Mouse (Mus musculus): ENCODE measurements around the gene Pex26. TPM values are rescaled to one million over a fixed set of nuclear protein-coding genes. Genes with fewer than 3 reads are reported as not detected.
A peak's percentile ranks its signal among the peaks of the same experiment; 100 is the strongest.

Gene Pex26
- 5.6 and 7.2 TPM in 2 replicates for polyA plus RNA-seq (2015; fragmentation: Nextera tagmentation; extraction: Ambion mirVana)

- Histone ChIP-seq H3K27me3 (no peaks in the 10 kb centered on the region), H3K36me3 (peaks cover 14% of the 10 kb centered on the region; the same call in 1 of the 2 replicates), H3K9me3 (replicated peaks) (no peaks in the 10 kb centered on the region), H3K9ac (peak within 1 kb of the TSS; percentile 63), H3K4me3 (peak within 1 kb of the TSS; percentile 69), H3K4me2 (peak within 1 kb of the TSS; percentile 94), H3K4me1 (replicated peaks) (peaks cover 16% of the 10 kb centered on the region), H3K27ac (peak within 1 kb of the TSS; percentile 60)
- peak; percentile 83 for ATAC-seq (replicated peaks; ENCODE audit: insufficient number of reproducible peaks, insufficient read depth, low FRiP score, low read depth)
- WGBS, result under 1% methylated on average over 32 of the region's 32 CpGs
Measured at GRCm38 (mm10) chr6:121183414-121184173, at the start of gene Pex26. Gene Pex26, plus strand, starts transcription at chr6:121183667.

DNA sequence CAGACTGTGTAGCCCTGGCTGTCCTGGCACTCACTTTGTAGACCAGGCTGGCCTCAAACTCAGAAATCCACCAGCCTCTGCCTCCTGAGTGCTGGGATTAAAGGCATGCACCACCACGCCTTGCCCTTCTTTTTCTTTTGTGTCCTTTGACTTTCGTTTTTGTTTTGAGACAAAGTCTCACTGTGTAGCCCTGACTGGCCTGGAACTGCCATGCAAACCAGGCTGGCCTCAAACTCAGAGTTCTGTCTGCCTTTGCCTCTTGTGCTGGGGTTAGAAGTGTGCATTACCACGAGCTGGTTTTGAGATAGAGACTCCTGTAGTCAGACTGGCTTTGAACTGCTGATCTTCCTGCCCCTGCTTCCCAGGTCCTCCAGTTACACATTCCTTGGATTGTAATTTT, 49.2 kb upstream of the Pex26 start:
- ATAC-seq (replicated peaks; ENCODE audit: insufficient number of reproducible peaks, insufficient read depth, low FRiP score, low read depth), result no peak
- Histone ChIP-seq H3K4me3 (no peak overlapping the region), H3K27ac (no peak overlapping the region), H3K9me3 (replicated peaks) (no peaks in the 10 kb centered on the region), H3K27me3 (peaks cover 20% of the 10 kb centered on the region), H3K9ac (no peak overlapping the region), H3K4me2 (no peak overlapping the region), H3K36me3 (no peaks in the 10 kb centered on the region), H3K4me1 (replicated peaks) (peaks cover 16% of the 10 kb centered on the region)
- 53% methylated on average over 3 of the region's 3 CpGs for WGBS

DNA sequence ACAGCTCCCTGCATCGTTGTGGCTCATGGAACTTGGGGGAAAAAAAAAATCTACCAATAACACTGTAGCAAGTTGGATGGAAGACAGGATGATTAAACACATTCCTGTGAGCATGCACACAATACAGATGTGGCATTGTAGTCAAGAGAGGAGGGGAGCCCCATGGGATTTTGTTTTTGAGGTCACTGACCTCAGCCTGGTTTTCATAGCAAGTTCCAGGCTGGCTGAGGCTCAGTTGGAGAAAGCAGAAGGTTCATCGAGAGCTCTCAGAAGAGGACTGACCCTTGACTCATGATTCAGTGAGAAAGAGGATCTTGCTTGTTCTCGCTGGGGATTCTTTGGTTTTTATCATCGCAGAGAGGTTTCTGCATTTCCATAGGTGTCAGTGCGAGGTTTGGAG, 48.6 kb upstream of the Pex26 start:
- no peak overlapping the region for H3K4me2 ChIP-seq
- H3K27ac ChIP-seq, result no peak overlapping the region
- H3K9ac ChIP-seq, result no peak overlapping the region
- no peak for ATAC-seq (replicated peaks; ENCODE audit: insufficient number of reproducible peaks, insufficient read depth, low FRiP score, low read depth)
- H3K27me3 ChIP-seq, result peaks cover 20% of the 10 kb centered on the region
- no peaks in the 10 kb centered on the region for H3K9me3 ChIP-seq (replicated peaks)
- no peaks in the 10 kb centered on the region for H3K36me3 ChIP-seq
- WGBS, result 61% methylated on average over 5 of the region's 5 CpGs
- peaks cover 11% of the 10 kb centered on the region for H3K4me1 ChIP-seq (replicated peaks)
- H3K4me3 ChIP-seq, result no peak overlapping the region

DNA sequence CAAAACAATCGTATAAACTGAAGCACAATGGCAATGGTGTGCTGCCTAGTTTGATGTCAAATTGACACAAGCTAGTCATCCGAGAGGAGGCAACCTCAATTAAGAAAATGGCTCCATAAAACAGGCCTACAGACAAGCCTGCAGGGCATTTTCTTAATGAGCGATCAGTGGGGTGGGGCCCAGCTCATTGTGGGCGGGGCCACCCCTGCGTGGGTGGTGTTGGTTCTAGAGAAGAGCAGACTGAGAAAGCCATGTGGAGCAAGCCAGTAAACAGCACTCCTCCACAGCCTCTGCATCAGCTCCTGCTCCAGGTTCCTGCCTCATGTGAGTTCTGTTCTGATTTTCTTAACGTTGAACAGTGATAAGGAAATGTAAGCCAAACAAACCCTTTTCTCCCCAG, 46.2 kb upstream of the Pex26 start:
- Histone ChIP-seq H3K36me3 (no peaks in the 10 kb centered on the region), H3K4me3 (no peak overlapping the region), H3K9me3 (replicated peaks) (no peaks in the 10 kb centered on the region), H3K9ac (no peak overlapping the region), H3K4me1 (replicated peaks) (no peaks in the 10 kb centered on the region), H3K27me3 (0 out of 2 replicates have a peak, but pooled peaks cover 4% of the 10 kb centered on the region), H3K27ac (no peak overlapping the region), H3K4me2 (no peak overlapping the region)
- no peak for ATAC-seq (replicated peaks; ENCODE audit: insufficient number of reproducible peaks, insufficient read depth, low FRiP score, low read depth)
- 67% methylated on average over 6 of the region's 6 CpGs for WGBS

GRCm38 (mm10) chr6:121138338-121139040, 45.0 kb upstream of the Pex26 start:
- WGBS, result 80% methylated on average over 12 of the region's 12 CpGs
- H3K27ac ChIP-seq, result no peak overlapping the region

GRCm38 (mm10) chr6:121139271-121139670, 44.2 kb upstream of the Pex26 start:
- Histone ChIP-seq H3K9ac (no peak overlapping the region), H3K27me3 (no peaks in the 10 kb centered on the region), H3K27ac (no peak overlapping the region), H3K36me3 (no peaks in the 10 kb centered on the region), H3K9me3 (replicated peaks) (no peaks in the 10 kb centered on the region), H3K4me3 (no peak overlapping the region), H3K4me2 (no peak overlapping the region), H3K4me1 (replicated peaks) (peaks cover 7% of the 10 kb centered on the region)
- 92% methylated on average over 1 of the region's 1 CpGs for WGBS
- no peak for ATAC-seq (replicated peaks; ENCODE audit: insufficient number of reproducible peaks, insufficient read depth, low FRiP score, low read depth)

More at GRCm38 (mm10) chr6:121138338-121139040, 45.0 kb upstream of the Pex26 start:
- no peaks in the 10 kb centered on the region for H3K4me1 ChIP-seq (replicated peaks)
- no peak for ATAC-seq (replicated peaks; ENCODE audit: insufficient number of reproducible peaks, insufficient read depth, low FRiP score, low read depth)
- H3K4me2 ChIP-seq, result no peak overlapping the region
- H3K9ac ChIP-seq, result no peak overlapping the region
- H3K9me3 ChIP-seq (replicated peaks), result no peaks in the 10 kb centered on the region
- no peaks in the 10 kb centered on the region for H3K27me3 ChIP-seq
- H3K4me3 ChIP-seq, result no peak overlapping the region
- no peaks in the 10 kb centered on the region for H3K36me3 ChIP-seq

DNA sequence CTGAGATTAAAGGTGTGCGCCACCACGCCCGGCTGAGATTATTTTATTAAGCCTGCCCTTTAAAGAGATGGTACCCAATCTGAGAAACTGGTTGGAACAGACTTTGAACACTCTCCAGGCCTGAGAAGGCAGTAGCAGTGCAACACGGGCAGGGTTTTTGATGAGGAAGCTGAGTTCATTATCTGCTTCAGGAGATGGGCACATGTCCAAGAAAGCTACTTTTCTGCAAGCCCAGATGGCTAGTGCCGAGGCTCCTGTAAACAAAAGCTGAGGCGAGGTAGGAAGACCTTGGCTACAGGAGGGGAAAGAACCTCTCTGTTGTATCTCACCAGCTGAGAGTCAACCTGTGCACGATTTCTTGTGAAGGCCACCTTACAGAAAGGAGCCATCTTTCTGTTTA, 41.2 kb upstream of the Pex26 start:
- H3K4me3 ChIP-seq, result no peak overlapping the region
- H3K4me2 ChIP-seq, result no peak overlapping the region
- no peak for ATAC-seq (replicated peaks; ENCODE audit: insufficient number of reproducible peaks, insufficient read depth, low FRiP score, low read depth)
- H3K36me3 ChIP-seq, result no peaks in the 10 kb centered on the region
- H3K9me3 ChIP-seq (replicated peaks), result no peaks in the 10 kb centered on the region
- 74% methylated on average over 7 of the region's 7 CpGs for WGBS
- peaks cover 18% of the 10 kb centered on the region for H3K4me1 ChIP-seq (replicated peaks)
- H3K9ac ChIP-seq, result no peak overlapping the region
- no peaks in the 10 kb centered on the region for H3K27me3 ChIP-seq
- no peak overlapping the region for H3K27ac ChIP-seq

GRCm38 (mm10) chr6:121143439-121143838, 40.0 kb upstream of the Pex26 start:
- Histone ChIP-seq H3K4me1 (replicated peaks) (peaks cover 21% of the 10 kb centered on the region), H3K9ac (no peak overlapping the region), H3K4me3 (no peak overlapping the region), H3K9me3 (replicated peaks) (no peaks in the 10 kb centered on the region), H3K27ac (no peak overlapping the region), H3K36me3 (no peaks in the 10 kb centered on the region), H3K27me3 (no peaks in the 10 kb centered on the region), H3K4me2 (no peak overlapping the region)
- no peak for ATAC-seq (replicated peaks; ENCODE audit: insufficient number of reproducible peaks, insufficient read depth, low FRiP score, low read depth)
- whole genome bisulfite sequencing, result 81% methylated on average over 8 of the region's 8 CpGs

- 41% methylated on average over 4 of the region's 4 CpGs for WGBS
- Histone ChIP-seq H3K27me3 (no peaks in the 10 kb centered on the region), H3K4me3 (no peak overlapping the region), H3K27ac (no peak overlapping the region), H3K4me1 (replicated peaks) (peaks cover 21% of the 10 kb centered on the region), H3K9ac (no peak overlapping the region), H3K36me3 (no peaks in the 10 kb centered on the region), H3K4me2 (no peak overlapping the region), H3K9me3 (replicated peaks) (no peaks in the 10 kb centered on the region)
- ATAC-seq (replicated peaks; ENCODE audit: insufficient number of reproducible peaks, insufficient read depth, low FRiP score, low read depth), result peak; percentile 81
Measured at GRCm38 (mm10) chr6:121144066-121144465, 39.4 kb upstream of the Pex26 start.

- H3K4me1 ChIP-seq (replicated peaks), result peaks cover 21% of the 10 kb centered on the region
- no peak overlapping the region for H3K4me2 ChIP-seq
- no peaks in the 10 kb centered on the region for H3K27me3 ChIP-seq
- ATAC-seq (replicated peaks; ENCODE audit: insufficient number of reproducible peaks, insufficient read depth, low FRiP score, low read depth), result no peak
- no peak overlapping the region for H3K9ac ChIP-seq
- no peak overlapping the region for H3K4me3 ChIP-seq
- WGBS, result 64% methylated on average over 13 of the region's 13 CpGs
- no peaks in the 10 kb centered on the region for H3K9me3 ChIP-seq (replicated peaks)
- H3K36me3 ChIP-seq, result no peaks in the 10 kb centered on the region
- H3K27ac ChIP-seq, result no peak overlapping the region
Measured at GRCm38 (mm10) chr6:121145010-121145604, 38.4 kb upstream of the Pex26 start.

GRCm38 (mm10) chr6:121145906-121146305, 37.6 kb upstream of the Pex26 start:
- no peak overlapping the region for H3K4me2 ChIP-seq
- no peak overlapping the region for H3K4me3 ChIP-seq
- no peaks in the 10 kb centered on the region for H3K36me3 ChIP-seq
- H3K27ac ChIP-seq, result no peak overlapping the region
- ATAC-seq (replicated peaks; ENCODE audit: insufficient number of reproducible peaks, insufficient read depth, low FRiP score, low read depth), result no peak
- no peaks in the 10 kb centered on the region for H3K9me3 ChIP-seq (replicated peaks)
- H3K9ac ChIP-seq, result no peak overlapping the region
- H3K27me3 ChIP-seq, result no peaks in the 10 kb centered on the region
- 75% methylated on average over 8 of the region's 8 CpGs for WGBS
- H3K4me1 ChIP-seq (replicated peaks), result peaks cover 21% of the 10 kb centered on the region

All from heart, embryonic 15.5 days (tissue).